7 mouse cellular contexts compared by ENCODE assay signal in genomic region chr16:46022189-46022928, GRCm38 (mm10). TPM values are rescaled to one million over a fixed set of nuclear protein-coding genes. Genes with fewer than 3 reads are reported as not detected.
DNase-seq lines count a peak whose midpoint lies in the region; ATAC-seq lines count a peak whose summit lies in the region.

No protein-coding gene starts in this region.

- 48% methylated on average over 5 of the region's 5 CpGs for WGBS in forebrain, embryonic 13.5 days
- WGBS in hindbrain, embryonic 10.5 days, result 56% methylated on average over 5 of the region's 5 CpGs

- no peak overlapping the region for H3K4me3 ChIP-seq in forebrain, embryonic 13.5 days
- H3K4me3 ChIP-seq in hindbrain, embryonic 10.5 days, result no peak overlapping the region

- no peak overlapping the region for H3K4me2 ChIP-seq in forebrain, embryonic 13.5 days

- no peak overlapping the region for H3K27ac ChIP-seq in forebrain, embryonic 13.5 days
- no peak overlapping the region for H3K27ac ChIP-seq in hindbrain, embryonic 10.5 days

- DNase-seq in NIH3T3 (ENCODE audit: low read depth), result peak; percentile 83
- peak; percentile 47 for DNase-seq in hindbrain, embryonic 10.5 days (ENCODE audit: low spot score)
- peak; percentile 36 for DNase-seq in layer of hippocampus, adult 9-11 months
- DNase-seq in lung, postnatal 36 days, result peak; percentile 69
- DNase-seq in retina, postnatal 7 days (ENCODE audit: low read depth, low spot score), result peak; percentile 61

- no peaks in the 10 kb centered on the region for H3K36me3 ChIP-seq in forebrain, embryonic 13.5 days (ENCODE audit: poor library complexity, severe bottlenecking)
- no peaks in the 10 kb centered on the region for H3K36me3 ChIP-seq in hindbrain, embryonic 10.5 days

- no peaks in the 10 kb centered on the region for H3K27me3 ChIP-seq in forebrain, embryonic 13.5 days
- H3K27me3 ChIP-seq in hindbrain, embryonic 10.5 days (ENCODE audit: insufficient read depth, poor library complexity, severe bottlenecking), result no peaks in the 10 kb centered on the region

- H3K9ac ChIP-seq in forebrain, embryonic 13.5 days, result no peak overlapping the region

- H3K9me3 ChIP-seq in forebrain, embryonic 13.5 days (replicated peaks), result no peaks in the 10 kb centered on the region
- H3K9me3 ChIP-seq in hindbrain, embryonic 10.5 days, result no peaks in the 10 kb centered on the region

- ATAC-seq in cerebellum, adult (ENCODE audit: insufficient number of reproducible peaks, low FRiP score, low TSS enrichment), result peak; percentile 83
- peak; percentile 85 for ATAC-seq in forebrain, embryonic 13.5 days

- H3K4me1 ChIP-seq in forebrain, embryonic 13.5 days, result no peaks in the 10 kb centered on the region
- no peaks in the 10 kb centered on the region for H3K4me1 ChIP-seq in hindbrain, embryonic 10.5 days (replicated peaks)

RNA-seq across cellular contexts. Expression of gene Plcxd2, which starts 12.3 kb away (rescaled TPM):
- polyA plus RNA-seq in forebrain, embryonic 13.5 days (2015; fragmentation: Nextera tagmentation; extraction: Ambion mirVana), result 11.8 and 12.6 TPM in 2 replicates
- polyA plus RNA-seq in hindbrain, embryonic 10.5 days (2016; fragmentation: Nextera tagmentation; extraction: Ambion mirVana), result 3.0 and 3.3 TPM in 2 replicates
